Mouse (Mus musculus): Measurements from ENCODE around the gene Gm11037.

- TF ChIP-seq CTCF (IDR thresholded peaks at IDR 0.05; ENCODE audit: low read depth), result no peak
- TF ChIP-seq EP300 (optimal IDR thresholded peaks at IDR 0.05), result no peak
Measured at GRCm38 (mm10) chr2:131175286-131175944, 42.1 kb downstream of the Gm11037 start.
